8 mouse cellular contexts compared by ENCODE assay signal in the genomic region with DNA sequence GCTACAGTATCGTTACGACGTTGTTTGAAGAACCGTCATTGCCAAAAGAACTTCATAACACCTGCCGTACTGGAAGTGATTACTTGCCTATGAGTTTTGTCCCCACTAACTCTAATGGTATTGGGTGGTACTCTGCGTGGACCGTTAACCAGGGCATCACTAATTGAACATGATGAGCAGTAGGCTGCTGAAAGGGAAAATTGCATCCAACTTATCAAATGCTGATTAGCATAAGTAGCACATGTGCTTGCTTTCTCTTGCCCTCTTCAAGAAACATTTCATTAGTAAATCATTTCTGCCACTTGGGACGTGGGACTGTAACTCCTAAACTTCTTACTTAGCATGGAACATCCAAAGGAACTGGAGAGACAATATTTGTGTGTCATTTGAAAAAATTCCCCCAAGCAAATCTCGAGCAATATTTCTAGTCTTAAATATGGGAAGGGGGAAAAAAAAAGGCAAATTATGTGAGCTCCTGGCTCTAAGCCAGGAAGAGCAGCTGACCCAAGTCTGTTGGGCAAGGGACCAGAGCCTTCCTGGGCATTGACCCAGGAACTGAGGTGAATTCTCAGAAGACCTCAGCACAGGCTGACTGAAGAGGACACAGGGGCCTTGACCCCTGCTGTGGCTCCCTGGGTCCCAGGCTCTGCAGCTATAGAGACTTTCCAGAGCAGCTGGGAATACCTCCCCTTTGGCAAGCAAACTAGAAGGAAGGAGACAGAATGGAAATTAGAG. TPM values are rescaled to one million over a fixed set of nuclear protein-coding genes. Genes with fewer than 3 reads are reported as not detected.
DNase-seq lines count a peak whose midpoint lies in the region; ATAC-seq lines count a peak whose summit lies in the region.
"Had no signal": no experiment of that assay in that cellular context is flagged by ENCODE, and none has a peak within 500 bp of the region (broad histone marks: within the 10 kb centered on the region; RNA-seq: fewer than 3 reads in every experiment).

No protein-coding gene starts in this region.

- no peak overlapping the region for H3K4me3 ChIP-seq in kidney, embryonic 16.5 days (ENCODE audit: low read length)
- H3K4me3 ChIP-seq in intestine, embryonic 16.5 days (ENCODE audit: low read length) = no peak overlapping the region

- no peaks in the 10 kb centered on the region for H3K36me3 ChIP-seq in kidney, embryonic 16.5 days (ENCODE audit: insufficient read depth, low read length)
- no peaks in the 10 kb centered on the region for H3K36me3 ChIP-seq in intestine, embryonic 16.5 days (ENCODE audit: control insufficient read depth, insufficient read depth, low read length)

- DNase-seq in kidney, adult 11 months = peak; percentile 44
- DNase-seq in adrenal gland, postnatal 14 days = peak; percentile 53
- DNase-seq in cerebellum, adult 8-10 months = peak; percentile 47
- peak; percentile 60 to 66 for DNase-seq in kidney, adult 8-10 months
- DNase-seq in left cerebral cortex, adult 18-20 months (ENCODE audit: low spot score in 2 of 2) = no peak

- H3K9me3 ChIP-seq in kidney, embryonic 16.5 days (ENCODE audit: low read length) = no peaks in the 10 kb centered on the region
- no peaks in the 10 kb centered on the region for H3K9me3 ChIP-seq in intestine, embryonic 16.5 days (ENCODE audit: control insufficient read depth, low read length)

- H3K27me3 ChIP-seq in kidney, embryonic 16.5 days (ENCODE audit: insufficient read depth, low read length) = no peaks in the 10 kb centered on the region
- H3K27me3 ChIP-seq in intestine, embryonic 16.5 days (replicated peaks; ENCODE audit: control insufficient read depth, insufficient read depth, low read length) = no peaks in the 10 kb centered on the region

- H3K27ac ChIP-seq in kidney, embryonic 16.5 days (ENCODE audit: low read length) = no peak overlapping the region
- no peak overlapping the region for H3K27ac ChIP-seq in intestine, embryonic 16.5 days (ENCODE audit: low read length)

- 73% methylated on average over 9 of the region's 9 CpGs for WGBS in kidney, embryonic 16.5 days
- 77% methylated on average over 9 of the region's 9 CpGs for WGBS in intestine, embryonic 16.5 days

- no peak overlapping the region for H3K9ac ChIP-seq in kidney, embryonic 16.5 days (replicated peaks; ENCODE audit: low read length)
- no peak overlapping the region for H3K9ac ChIP-seq in intestine, embryonic 16.5 days (ENCODE audit: low read depth, low read length)

- H3K4me2 ChIP-seq in kidney, embryonic 16.5 days (replicated peaks; ENCODE audit: low read depth, low read length) = no peak overlapping the region
- no peak overlapping the region for H3K4me2 ChIP-seq in intestine, embryonic 16.5 days (ENCODE audit: low read depth, low read length)

- H3K4me1 ChIP-seq in kidney, embryonic 16.5 days (ENCODE audit: insufficient read depth, low read length) = peaks cover 3% of the 10 kb centered on the region; the same call in 1 of the 2 replicates
- no peaks in the 10 kb centered on the region for H3K4me1 ChIP-seq in intestine, embryonic 16.5 days (ENCODE audit: control insufficient read depth, insufficient read depth, low read length)

- no peak for ATAC-seq in kidney, embryonic 16.5 days (ENCODE audit: low FRiP score, low TSS enrichment)
- ATAC-seq in intestine, embryonic 16.5 days = no peak

RNA-seq across cellular contexts. Expression of a gene that starts 48.9 kb away (rescaled TPM):
- polyA plus RNA-seq in kidney, embryonic 16.5 days (2015; fragmentation: Nextera tagmentation; extraction: Ambion mirVana) = not detected in 2 replicates
- not detected in 2 replicates for total RNA-seq in adrenal gland, postnatal 14 days (2021)
- polyA plus RNA-seq in intestine, embryonic 16.5 days (2015; fragmentation: Nextera tagmentation; extraction: Ambion mirVana) = not detected in 2 replicates
- total RNA-seq in left cerebral cortex, adult 18-20 months (2021) = under 1 TPM in 1 of 2 experiments, not detected in 1; 0.35 TPM
- total RNA-seq: gastrocnemius, postnatal 4 days had no signal

Comparison
In these comparisons a context has a peak if more than half of its experiments do, and no peak if none do; other contexts are left out.
1. DNase-seq: peak in kidney, adult 11 months (single experiment), adrenal gland, postnatal 14 days (single experiment), cerebellum, adult 8-10 months (single experiment) and kidney, adult 8-10 months (2 of 2); none in left cerebral cortex, adult 18-20 months (0 of 2).